Mouse (Mus musculus) CD8-positive naive resting alpha-beta T cell, adult 2 months (primary cell): Measurements from ENCODE around the gene Stat4.

Source experiments
- DNase-seq, 2 experiments: peaks; one replicate each; pipeline ENCODE4 v3.0.0; 2022; ENCODE audit warnings: low read depth in 2 of 2, low spot score in 2 of 2

Stat4 gene

DNA sequence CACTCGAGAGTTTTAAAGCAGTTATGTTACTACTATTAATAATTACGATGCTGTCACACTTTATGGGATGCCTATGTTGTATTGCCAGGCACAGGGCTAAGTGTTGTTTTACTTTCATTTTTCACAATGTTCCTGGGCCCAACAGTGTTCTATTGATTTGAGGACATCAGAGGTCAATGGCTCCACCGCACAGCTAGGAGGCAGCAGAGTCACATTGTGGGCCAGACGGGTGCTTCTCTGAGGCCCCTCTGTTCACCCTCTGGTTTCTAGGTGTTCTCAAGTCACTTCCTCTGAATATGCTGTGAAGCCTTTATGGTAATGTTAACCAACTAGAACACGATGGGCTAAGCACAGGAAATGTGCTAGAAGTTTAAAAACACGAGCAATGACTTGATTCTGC, 113.5 kb downstream of the Stat4 start:
- DNase-seq, result peak; percentile 69 to 77

DNA sequence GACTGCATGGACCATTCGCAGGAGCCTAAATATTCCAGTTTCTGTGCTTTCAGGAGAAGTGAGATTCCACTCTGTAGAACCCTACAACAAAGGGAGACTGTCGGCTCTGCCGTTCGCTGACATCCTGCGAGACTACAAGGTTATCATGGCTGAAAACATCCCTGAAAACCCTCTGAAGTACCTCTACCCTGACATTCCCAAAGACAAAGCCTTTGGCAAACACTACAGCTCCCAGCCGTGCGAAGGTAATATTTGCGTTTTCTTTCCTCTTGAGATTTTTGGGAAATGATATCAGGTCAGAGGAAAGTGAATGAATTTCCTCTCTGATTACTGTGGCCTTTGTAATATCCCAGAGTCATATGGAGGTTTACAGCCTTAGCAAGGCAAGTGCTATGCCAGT, 115.8 kb downstream of the Stat4 start:
- no peak for DNase-seq

DNA sequence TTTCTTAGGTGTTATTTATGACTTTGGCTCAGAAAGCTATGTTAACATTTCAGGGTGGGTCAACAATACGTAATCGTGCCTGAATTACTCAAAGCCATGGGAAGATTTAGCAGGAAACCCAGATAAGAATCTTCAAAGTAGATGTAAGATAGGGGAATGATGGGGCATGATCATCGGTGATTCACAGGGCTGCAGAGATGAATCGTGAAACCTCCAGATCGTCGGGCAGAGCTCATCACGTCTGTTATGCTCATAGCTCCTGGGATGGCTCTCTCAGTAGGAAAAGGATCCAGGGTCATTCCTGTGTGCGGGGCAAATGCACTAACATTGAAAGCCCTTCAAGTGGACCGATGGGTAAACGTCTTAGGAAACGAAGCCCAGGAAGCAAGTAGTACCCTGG, 120.3 kb downstream of the Stat4 start:
- no peak for DNase-seq

DNA sequence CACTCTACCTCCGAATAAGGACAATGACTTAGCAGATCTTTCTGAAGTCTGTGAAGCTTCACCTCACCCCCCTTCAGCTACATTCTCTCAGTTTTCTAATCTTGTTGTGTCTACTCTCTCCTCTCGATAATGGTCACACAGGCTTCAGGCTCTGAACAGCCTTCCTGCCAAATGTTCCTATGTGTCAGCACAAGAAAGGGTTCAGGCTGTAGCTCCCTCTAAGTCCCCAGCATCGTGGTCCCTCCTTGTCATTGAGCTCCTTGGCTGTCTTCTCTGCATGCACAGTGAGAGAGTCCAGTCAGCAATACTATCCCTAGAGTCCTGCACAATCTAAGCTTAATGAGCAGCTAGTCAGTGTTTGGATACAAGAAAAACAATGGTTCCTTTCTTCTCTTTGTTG, 124.3 kb downstream of the Stat4 start:
- no peak for DNase-seq

DNA sequence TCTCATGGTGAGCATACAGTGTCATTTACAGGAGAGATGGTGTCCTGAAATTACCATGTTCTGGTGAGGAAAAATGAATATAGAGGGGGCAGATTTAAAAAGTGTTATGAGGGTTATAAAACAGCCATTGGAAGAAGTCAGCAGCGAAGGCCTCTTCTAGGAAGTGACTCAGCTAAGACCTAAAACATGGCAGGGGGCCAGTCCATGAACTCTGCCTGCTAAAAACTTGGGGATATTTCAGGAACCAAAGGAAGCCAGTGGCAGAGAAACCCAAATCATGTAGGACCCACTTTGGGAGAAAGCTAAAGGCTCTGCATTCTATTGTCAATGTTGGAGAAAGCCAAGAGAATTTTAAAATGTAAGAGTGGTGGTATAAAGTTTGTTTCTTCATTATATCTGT, 125.4 kb downstream of the Stat4 start:
- DNase-seq, result no peak

DNA sequence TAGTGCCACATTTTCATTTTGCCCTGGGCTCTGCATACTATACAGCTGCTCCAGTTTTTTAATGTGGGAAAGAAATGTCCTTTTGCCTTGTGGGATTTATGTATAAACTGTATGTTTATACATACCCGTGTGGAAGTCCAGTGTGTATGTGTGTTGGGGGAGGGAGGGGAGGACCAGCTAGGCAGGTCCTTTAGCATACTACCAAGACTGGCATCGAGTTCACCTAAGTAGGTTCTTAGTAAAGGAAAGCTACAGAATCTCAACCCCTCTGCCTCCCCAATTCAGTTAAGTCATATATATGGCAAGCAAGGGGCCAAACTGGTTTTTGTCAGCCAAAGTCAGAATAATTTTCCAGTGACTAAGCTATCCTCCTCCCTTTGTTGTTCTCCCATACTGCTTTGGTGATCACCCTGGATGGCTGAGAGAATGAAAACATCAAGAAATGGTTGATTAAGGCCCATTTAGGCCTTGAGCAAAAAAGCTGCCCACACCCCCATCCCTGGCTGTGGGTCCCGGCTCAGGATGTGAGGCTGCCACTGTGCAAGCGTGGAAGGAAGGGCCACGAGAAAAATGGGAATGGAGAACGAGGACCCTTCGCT, 126.2 kb downstream of the Stat4 start:
- no peak for DNase-seq

DNA sequence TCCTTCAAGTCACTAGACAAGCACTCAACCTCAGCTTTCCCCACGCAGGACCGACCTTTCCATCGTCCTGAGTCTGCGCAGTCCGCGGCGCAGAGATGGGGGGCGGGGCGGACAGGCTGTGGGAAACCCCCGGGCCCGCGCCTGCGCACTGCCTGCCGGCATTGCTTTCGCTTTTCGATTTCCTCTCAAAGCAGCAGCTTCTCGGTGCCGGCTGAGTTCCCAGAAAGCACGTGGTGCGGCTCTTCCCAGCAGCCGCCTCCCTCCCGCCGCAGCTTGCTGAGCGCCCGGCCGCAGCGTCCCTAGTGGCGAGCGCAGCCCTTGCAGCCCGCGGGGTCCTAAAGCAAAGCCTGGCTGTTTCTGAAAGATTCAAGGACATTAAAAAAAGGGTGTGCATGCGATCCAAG, 126.7 kb downstream of the Stat4 start:
- DNase-seq, result peak; percentile 98 to 99

DNA sequence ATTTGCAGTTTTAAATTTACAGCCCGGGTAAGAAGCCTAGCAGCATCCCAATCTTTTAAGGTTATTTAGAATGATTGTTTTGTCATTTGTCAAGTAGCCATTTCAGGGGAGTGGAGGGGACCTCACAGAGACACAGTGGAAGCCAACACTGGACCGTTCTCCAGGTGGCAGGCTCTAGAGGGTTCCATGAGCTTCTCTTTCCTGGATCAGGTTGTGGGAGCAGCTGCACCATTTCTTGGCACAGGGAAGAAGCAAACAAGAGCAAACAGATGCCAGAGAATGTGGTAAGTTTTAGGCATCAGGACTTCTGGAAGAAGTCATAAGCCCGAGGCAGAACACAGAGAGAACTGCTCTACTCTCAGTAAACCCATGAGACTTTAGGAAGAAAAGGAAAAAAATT, 129.5 kb downstream of the Stat4 start:
- DNase-seq, result no peak

DNA sequence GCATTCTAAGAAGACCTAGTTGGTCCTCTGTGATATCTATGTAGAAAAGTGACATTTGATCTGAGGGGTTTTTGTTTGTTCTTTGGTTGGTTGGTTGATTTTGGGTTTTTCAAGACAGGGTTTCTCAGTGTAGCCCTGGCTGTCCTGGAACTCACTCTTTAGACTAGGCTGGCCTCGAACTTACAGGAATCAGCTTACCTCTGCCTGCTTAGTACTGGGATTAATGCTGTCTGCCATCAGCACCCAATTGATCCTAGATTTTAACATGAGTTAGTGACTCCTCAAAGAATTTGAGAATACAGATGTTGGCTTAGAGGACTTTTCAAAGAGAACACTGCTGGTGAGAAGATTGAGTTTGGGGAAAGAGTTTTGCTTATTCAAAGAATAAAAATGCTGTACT, 130.8 kb downstream of the Stat4 start:
- no peak for DNase-seq

DNA sequence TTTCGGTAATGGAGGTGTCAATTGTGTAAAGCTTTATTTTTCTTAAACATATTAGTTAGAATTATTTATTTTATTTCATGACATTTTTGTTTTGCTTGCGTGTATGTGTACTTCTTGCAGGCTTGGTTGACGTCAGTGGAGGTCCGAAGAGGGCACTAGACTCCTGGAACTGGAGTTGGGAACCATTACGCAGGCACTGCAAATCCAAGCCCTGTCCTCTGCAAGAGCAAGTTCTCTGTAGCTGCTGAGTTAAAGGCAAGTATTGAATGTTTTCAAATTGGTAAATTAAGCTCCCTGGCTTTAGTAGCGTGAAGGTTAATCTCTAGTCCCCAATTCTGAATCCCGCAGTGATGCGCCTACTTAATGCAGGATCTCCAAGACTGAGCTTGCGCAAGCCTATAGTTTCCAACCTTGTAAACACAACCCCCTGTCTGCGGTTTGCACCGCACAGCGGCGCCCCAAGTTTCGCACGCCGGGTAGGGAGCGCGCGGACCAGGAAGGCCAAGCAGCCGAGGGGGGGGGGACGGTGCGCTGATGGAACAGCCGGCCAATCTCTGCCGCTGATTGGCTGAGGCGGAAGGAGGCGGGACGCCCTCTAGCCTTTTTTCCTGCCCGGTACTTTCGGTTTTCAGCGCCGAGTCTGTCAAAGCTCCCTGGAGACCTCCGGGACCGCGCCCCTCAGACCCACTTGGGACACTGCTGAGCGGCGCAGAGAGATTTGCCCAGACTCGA, 132.1 kb downstream of the Stat4 start, which contains the start of gene Stat1:
Gene Stat1, plus strand, starts transcription at position 581 of the 732 bp plus-strand sequence.
- DNase-seq, result peak; percentile 85 to 87

DNA sequence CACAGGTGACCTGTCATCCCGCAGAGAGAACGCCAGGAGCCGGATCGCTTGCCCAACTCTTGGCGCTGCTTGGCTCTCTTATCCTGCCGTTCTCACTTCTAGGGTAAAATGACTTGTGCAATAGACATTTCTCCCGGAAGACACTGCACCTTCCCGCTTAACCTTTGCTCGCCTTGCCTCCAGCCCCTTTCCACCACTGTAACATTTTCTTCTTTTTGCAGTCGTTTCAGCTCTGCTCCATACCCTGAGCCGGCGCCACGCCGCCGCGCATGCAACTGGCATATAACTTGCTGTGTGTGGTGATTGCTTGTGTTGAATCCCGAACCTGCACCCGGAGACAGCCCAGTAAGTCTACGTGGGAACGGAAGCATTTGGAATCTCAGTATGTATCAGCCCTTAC, 132.7 kb downstream of the Stat4 start:
- DNase-seq, result no peak

DNA sequence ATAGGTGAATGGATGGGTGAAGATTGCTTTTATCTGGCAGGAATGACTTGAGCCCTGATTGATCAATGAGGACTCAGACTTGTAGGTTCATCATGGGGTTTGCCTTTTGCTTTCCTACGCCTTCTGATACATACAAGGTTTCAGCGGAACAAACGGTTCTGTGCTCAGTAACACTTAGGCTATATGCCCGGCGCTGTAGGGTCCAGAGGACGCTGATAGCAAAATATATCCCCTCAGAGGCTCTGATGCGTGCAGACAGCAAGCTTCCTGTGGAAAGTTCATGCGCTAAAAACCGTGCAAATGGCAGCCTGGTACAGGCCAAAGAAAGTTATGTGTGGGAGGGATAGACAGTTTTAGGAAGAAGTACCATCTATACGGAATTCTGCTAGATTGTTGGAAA, 133.2 kb downstream of the Stat4 start:
- DNase-seq, result no peak

DNA sequence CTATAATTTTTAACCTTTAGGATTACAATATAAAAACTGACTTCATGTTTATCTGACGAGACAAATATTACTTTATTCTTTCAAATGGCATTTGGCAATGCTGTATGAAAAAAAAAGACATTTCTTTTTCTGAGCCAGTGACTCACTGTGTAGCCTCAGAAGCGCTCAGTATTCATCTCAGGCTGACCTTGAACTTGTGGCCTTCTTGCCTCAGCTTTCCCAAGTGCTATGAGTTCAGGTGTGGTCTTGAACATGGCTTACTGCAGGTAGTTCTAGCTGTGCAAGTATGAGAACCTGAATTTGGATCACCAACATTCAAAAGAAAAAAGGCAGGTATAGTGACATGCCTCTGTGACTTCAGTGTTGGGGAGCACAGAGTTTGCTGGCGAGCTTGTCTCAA, 134.1 kb downstream of the Stat4 start:
- DNase-seq, result no peak

DNA sequence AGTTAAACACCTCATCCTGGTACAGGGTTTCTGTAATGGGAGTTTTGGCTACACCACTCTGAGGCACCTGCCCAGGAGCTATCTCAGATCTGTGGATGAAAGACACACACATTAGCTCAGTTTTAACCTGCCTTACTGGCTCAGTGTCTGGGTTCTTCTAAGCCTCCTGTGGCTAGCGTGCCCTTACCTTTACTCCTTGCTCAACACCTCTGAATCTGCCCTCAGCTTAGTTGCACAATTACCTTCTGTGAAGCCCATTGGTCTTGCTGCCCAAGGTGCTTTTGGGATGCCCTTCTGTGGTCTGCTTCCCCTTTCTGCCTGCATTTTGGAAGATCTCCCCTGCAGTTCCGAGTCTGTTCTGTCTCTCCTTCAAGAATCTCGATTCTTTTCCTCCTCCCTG, 137.9 kb downstream of the Stat4 start:
- no peak for DNase-seq

DNA sequence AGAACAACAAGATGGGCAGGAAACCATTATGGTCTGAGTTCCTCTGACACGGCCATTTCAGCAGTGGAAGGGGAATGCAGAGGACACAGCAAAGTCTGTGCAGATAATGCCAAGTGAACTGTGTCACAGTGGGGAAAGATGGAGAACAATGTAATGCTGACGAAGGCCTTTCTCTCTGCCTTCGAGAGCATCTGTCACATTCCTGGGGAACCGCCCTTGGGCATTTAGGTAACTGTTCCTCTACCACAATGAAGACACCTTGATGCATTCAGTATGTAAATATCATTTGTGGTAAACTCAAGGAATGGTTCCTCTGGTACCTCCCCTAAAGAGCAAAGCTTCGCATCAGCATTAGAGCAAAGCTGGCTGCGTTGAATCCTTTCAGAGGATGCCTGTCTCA, 140.4 kb downstream of the Stat4 start:
- DNase-seq, result no peak

DNA sequence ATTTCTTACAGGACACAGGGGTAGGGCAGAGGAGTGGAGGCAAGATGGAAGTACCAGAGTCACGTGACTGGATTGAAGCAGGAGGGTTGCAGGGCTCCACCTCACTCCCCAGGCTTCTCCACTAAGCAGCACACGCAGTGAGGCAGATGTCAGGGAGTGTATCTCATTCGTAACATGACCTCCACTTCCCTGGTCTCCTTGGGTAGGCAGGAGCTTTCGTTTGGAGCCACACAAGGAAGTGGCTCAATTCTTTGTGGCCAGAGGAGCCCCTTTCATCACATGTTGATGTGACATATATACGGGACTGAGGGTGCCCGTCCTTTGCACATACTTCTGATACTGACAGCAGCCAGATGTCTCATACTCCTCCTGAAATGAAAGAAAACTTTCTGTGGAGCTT, 142.8 kb downstream of the Stat4 start:
- DNase-seq, result no peak

DNA sequence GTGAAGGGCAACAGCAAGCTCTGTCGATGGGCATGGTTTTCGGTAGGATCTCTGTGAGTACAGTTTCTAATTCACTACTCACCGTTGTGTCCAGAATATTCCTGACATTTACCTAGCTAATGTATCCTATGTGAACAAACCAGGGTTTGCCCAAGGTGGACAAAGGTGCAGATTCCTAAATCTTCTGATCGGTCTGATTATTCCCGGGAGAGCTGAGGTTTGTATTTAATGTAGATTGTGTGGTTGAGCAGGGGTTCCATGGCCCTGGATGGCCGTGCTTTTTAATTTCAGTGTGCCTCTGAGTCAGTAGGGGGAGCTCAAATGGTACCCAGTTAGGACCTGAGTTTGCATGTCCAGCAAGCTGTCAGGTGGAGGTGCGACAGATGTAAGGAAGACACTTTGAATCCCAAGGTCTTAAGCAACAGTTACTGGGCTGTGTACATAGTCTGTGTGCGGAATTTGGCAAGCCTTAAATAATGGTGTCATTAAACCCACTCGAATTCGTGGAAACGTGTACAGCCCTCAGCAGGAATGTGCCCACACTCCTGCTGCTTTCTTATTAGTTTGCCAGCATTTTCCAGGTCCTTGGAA, 144.9 kb downstream of the Stat4 start:
- DNase-seq, result no peak

DNA sequence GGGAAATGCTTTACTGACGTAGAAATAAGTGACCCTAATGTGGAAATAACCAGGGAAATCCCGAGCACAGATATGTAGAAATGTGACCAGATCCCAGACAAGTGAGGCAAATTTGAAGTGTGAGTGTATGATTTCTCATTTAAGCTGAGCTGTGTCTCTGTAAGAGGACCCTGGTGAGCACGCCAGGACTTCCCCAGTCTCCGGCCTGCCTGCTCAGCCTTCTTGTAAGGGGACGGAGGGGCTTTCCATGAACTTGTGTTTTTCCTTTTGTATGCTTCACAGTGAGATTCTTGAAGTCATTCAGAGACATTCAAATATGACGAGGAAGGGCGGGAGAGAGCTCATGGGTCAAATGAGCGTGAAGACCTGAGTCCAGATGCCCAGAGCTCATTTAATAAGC, 146.3 kb downstream of the Stat4 start:
- DNase-seq, result no peak

DNA sequence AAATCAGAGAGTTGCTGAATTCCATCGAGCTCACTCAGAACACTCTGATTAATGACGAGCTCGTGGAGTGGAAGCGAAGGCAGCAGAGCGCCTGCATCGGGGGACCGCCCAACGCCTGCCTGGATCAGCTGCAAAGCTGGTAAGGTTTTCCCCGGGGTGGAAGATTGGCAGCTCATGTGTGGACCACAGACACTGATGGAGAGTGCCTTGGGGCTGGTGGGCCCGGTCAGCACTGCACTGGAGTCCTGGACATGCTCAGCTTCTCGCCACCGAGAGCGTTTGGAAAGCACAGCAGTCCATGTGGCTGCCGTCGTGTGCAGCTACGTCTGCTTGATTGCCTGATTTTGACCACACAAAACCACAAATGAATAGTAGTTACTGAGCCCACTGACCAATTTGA, 150.3 kb downstream of the Stat4 start:
- DNase-seq, result no peak

DNA sequence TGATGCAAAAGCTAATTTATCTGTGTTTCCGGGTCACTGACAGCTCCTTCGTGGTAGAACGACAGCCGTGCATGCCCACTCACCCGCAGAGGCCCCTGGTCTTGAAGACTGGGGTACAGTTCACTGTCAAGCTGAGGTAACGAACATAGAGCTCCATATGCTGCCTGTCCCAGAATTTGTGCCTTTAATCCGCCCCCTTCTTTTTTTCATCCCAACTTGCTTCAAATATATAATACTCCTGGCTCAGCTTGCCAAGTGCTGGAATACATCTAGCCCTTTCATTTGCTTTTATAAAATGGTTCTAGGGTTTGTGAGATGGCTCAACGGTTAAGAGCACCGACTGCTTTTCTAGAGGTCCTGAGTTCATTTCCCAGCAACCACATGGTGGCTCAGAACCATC, 153.6 kb downstream of the Stat4 start:
- no peak for DNase-seq

DNA sequence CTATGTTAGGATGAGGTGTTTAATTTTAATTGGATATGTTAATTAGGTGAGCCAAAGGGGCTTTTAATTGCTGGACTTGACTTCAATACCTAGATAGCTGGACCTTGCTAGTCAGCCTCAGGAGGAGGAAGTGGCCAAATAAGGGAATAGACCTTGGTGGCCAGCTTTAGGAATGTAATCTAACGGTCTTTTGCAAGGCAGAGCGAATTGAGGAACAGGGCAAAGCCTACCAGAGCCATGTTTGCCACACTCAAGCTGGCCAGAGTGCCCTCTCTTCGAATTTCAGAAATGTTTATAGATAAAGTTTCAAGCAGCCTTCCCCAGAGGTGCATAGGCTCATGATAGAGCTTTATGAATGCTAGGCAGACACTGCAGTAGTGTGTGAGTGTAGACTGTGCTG, 154.5 kb downstream of the Stat4 start:
- DNase-seq, result no peak

DNA sequence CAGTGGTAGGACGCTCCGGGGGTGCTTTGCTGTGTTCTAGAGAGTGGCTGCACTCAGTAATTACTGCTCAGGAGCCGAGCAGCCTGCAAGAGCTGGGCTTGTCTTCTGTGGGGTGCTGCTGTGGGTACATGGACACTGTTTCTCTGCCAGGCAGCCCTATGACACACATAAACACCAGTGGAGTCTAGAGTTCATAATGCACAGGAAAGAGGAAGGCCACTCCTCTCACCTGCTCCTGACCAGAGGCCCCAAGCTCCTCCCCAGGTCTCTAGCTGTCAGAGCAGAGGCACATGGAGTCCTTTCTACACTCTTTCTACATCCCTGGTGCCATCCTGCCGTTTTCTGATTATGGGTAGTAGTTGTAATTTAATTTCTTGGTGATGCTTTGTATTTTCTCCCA, 155.2 kb downstream of the Stat4 start:
- DNase-seq, result no peak

DNA sequence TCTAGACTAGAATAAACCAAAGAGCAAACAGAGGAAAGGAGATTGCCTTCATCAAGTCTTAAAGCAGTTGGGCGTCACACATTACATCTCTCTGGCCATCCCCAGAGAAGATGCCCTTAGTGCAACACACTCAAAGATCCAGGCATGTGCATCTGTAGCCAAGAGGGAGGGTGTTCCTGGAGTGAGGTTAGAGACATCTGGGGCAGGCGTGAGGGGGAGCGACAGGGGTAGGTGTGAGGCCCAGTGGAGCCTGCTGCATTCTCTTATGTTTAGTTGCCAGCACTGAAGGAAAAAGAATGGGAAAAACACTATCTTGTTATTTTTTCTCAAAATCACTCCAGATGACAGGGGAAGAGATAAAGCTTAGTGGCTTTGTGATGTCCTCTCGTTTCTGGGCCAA, 156.2 kb downstream of the Stat4 start:
- DNase-seq, result no peak
